Mouse (Mus musculus) thymus, adult 18-20 months (tissue): ENCODE measurements around the gene St6galnac3.

Experiments used
- DNase-seq, 2 experiments: peaks; one replicate each; pipeline ENCODE4 v3.0.0; 2022; ENCODE audit warnings: mixed read lengths in 2 of 2

St6galnac3 gene

GRCm38 (mm10) chr3:153334152-153334825 is 390.7 kb downstream of the St6galnac3 start:
- DNase-seq: no peak

- DNase-seq: no peak
These were observed 400.7 kb downstream of the St6galnac3 start for GRCm38 (mm10) chr3:153324307-153324706.

- no peak for DNase-seq
These were observed 401.5 kb downstream of the St6galnac3 start for GRCm38 (mm10) chr3:153323446-153323845.

- DNase-seq: no peak
These were observed 411.4 kb downstream of the St6galnac3 start for GRCm38 (mm10) chr3:153313583-153313982.

- DNase-seq: no peak
These were observed 411.8 kb downstream of the St6galnac3 start for GRCm38 (mm10) chr3:153313167-153313566.

GRCm38 (mm10) chr3:153312006-153312405 is 413.0 kb downstream of the St6galnac3 start:
- DNase-seq: no peak

GRCm38 (mm10) chr3:153308379-153308778 is 416.6 kb downstream of the St6galnac3 start:
- DNase-seq: no peak

GRCm38 (mm10) chr3:153305153-153305552 is 419.8 kb downstream of the St6galnac3 start:
- no peak for DNase-seq

- DNase-seq: no peak
These were observed 422.6 kb downstream of the St6galnac3 start for GRCm38 (mm10) chr3:153302376-153302775.

GRCm38 (mm10) chr3:153296375-153297068 is 428.5 kb downstream of the St6galnac3 start:
- no peak for DNase-seq

GRCm38 (mm10) chr3:153292853-153293252 is 432.1 kb downstream of the St6galnac3 start:
- no peak for DNase-seq

- DNase-seq: no peak
These were observed 432.6 kb downstream of the St6galnac3 start for GRCm38 (mm10) chr3:153292363-153292762.

- no peak for DNase-seq
These were observed 433.4 kb downstream of the St6galnac3 start for GRCm38 (mm10) chr3:153291406-153292045.

- DNase-seq: no peak
These were observed 435.0 kb downstream of the St6galnac3 start for GRCm38 (mm10) chr3:153289971-153290370.

GRCm38 (mm10) chr3:153287564-153287963 is 437.4 kb downstream of the St6galnac3 start:
- DNase-seq: no peak

- DNase-seq: no peak
These were observed 437.9 kb downstream of the St6galnac3 start for GRCm38 (mm10) chr3:153287081-153287480.

GRCm38 (mm10) chr3:153282123-153282765 is 442.7 kb downstream of the St6galnac3 start:
- no peak for DNase-seq

GRCm38 (mm10) chr3:153278249-153278648 is 446.7 kb downstream of the St6galnac3 start:
- no peak for DNase-seq

GRCm38 (mm10) chr3:153277389-153277999 is 447.5 kb downstream of the St6galnac3 start:
- DNase-seq: no peak

- DNase-seq: no peak
These were observed 448.1 kb downstream of the St6galnac3 start for GRCm38 (mm10) chr3:153276830-153277388.

GRCm38 (mm10) chr3:153276101-153276829 is 448.7 kb downstream of the St6galnac3 start:
- no peak for DNase-seq

GRCm38 (mm10) chr3:153272241-153272640 is 452.7 kb downstream of the St6galnac3 start:
- DNase-seq: no peak
